Mouse (Mus musculus) intestine, embryonic 14.5 days (tissue): ENCODE measurements around the gene Ftsj1. TPM values are rescaled to one million over a fixed set of nuclear protein-coding genes. Genes with fewer than 3 reads are reported as not detected.

Experiments used
- ATAC-seq: fragments of 200-750 bp; cut with Nextera tagmentation; replicated peaks from 2 replicates; pipeline ENCODE4 v1.8.0; 2017; ENCODE audit warnings: low read depth, moderate number of reproducible peaks, moderate TSS enrichment, moderate library complexity; ENCODE audit not compliant: low FRiP score, low TSS enrichment
- DNase-seq: peaks from one replicate; pipeline ENCODE4 v3.0.0-alpha.2; 2018; ENCODE audit warnings: low spot score
- H3K27ac ChIP-seq: fragments of 300-500 bp; sonication (generic); 2 replicates; pipeline ENCODE4 v1.5.1; 2014; ENCODE audit warnings: low read depth, mild to moderate bottlenecking, control low read depth
- H3K27me3 ChIP-seq: fragments of 300-500 bp; sonication (generic); replicated peaks from 2 replicates; pipeline ENCODE4 v1.6.1; 2014; ENCODE audit warnings: low read length, control low read depth; ENCODE audit not compliant: control insufficient read depth, insufficient read depth
- H3K36me3 ChIP-seq: fragments of 300-500 bp; sonication (generic); 2 replicates; pipeline ENCODE4 v1.6.1; 2014; ENCODE audit warnings: low read length, control low read depth; ENCODE audit not compliant: control insufficient read depth, insufficient read depth
- H3K4me1 ChIP-seq: fragments of 300-500 bp; sonication (generic); replicated peaks from 2 replicates; pipeline ENCODE4 v1.6.1; 2014; ENCODE audit warnings: low read length, control low read depth, mixed read lengths; ENCODE audit not compliant: control insufficient read depth, insufficient read depth
- H3K4me2 ChIP-seq: fragments of 300-500 bp; sonication (generic); 2 replicates; pipeline ENCODE4 v1.6.1; 2014; ENCODE audit warnings: low read length
- H3K4me3 ChIP-seq: fragments of 300-500 bp; sonication (generic); 2 replicates; pipeline ENCODE4 v1.5.1; 2014; ENCODE audit warnings: low read depth, low read length, control low read depth, mixed read lengths
- H3K9ac ChIP-seq: fragments of 300-500 bp; sonication (generic); 2 replicates; pipeline ENCODE4 v1.6.1; 2014; ENCODE audit warnings: mild to moderate bottlenecking, low read length
- H3K9me3 ChIP-seq: fragments of 300-500 bp; sonication (generic); 2 replicates; pipeline ENCODE4 v1.6.1; 2016; ENCODE audit warnings: low read length, control low read depth; ENCODE audit not compliant: control insufficient read depth
- WGBS: fragments of 180-500 bp; shearing (Covaris S2); extraction: QIAGEN DNeasy Blood & Tissue Kit; methylation state at CpG from one replicate; pipeline ENCODE4 v1.1.7; 2014; 5-methylcytosine and 5-hydroxymethylcytosine counted together
- polyA plus RNA-seq: library from polyadenylated mRNA; unstranded; fragments of >200 nt; fragmentation: Nextera tagmentation; extraction: Ambion mirVana; gene quantifications from 2 replicates; pipeline ENCODE4 v1.2.1, GENCODE M21; 2014

The Ftsj1 gene
- polyA plus RNA-seq, 1 experiment from 2014 or later, result 39.5 TPM

DNA sequence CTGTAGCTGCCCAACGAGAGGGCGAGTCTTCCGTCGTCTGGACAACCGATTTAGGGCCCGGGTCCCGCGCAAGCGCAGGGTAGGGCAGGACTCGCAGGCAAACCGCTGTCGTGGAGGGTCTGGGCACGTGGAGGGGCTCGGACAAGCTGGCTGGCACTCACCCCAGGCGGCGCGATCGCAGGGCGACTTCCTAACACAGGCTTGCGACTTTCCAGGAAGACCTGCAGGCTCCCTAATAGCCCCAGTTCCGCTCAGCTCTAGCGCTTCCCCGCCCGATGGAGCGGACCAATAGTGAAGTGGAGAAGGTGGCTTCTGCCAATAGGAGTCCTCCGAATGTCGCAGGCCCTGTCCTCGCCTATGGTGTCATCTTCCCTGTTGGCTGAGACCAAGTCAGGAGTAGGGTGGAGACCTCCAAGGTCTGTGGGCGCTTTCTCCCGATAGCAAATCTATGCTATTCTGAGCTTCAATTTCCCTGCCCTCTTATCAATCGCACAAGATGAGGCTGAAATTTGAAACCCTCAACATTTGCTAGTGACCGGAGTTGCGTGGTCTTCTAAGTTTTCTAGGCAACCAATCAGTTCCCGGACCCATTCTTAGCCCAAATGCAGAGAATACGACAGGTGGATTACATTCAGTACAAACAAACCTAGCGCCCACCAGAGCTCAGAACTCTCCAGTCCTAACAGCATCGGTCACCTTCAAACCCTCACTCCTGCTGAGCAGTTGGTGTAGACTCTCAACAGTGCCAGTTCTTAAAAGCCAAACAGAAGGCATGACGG, 59.4 kb downstream of the Ftsj1 start:
- Histone ChIP-seq H3K27me3 (no peaks in the 10 kb centered on the region), H3K36me3 (no peaks in the 10 kb centered on the region), H3K27ac (peak overlapping the region; percentile 27; the same call in 1 of the 2 replicates), H3K4me3 (peak overlapping the region; percentile 57), H3K4me1 (no peaks in the 10 kb centered on the region), H3K9ac (peak overlapping the region; percentile 48), H3K4me2 (peak overlapping the region; percentile 58), H3K9me3 (no peaks in the 10 kb centered on the region)
- DNase-seq (peak; percentile 80), ATAC-seq (peak; percentile 97)
- WGBS, result 15% methylated on average over 37 of the region's 38 CpGs

DNA sequence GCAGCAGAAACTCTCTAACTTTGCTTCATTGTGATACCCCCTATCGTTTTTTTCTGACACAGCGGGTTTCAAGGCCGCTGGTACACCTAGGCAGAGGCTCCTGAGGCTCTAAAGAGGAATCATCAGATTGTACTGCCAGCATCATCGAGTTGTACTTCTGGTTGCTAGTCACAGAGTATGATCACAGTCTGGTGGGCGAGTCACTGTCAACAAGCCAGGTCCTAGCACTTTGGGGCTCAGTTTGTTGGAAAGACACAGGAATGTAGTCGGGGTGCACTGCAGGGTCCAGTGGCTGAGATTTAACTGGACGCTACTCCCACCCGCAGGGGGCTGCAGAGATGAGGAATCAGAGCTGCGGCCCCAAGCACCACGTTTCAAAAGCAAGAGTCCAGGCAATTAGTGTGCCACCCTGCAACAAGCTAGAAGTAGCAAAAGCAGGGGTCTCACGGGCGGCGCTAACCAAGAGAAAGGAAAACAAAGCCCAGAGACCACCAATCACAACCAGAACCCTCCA, 60.0 kb downstream of the Ftsj1 start:
- Histone ChIP-seq H3K9me3 (no peaks in the 10 kb centered on the region), H3K36me3 (no peaks in the 10 kb centered on the region), H3K27ac (peak overlapping the region; percentile 27; the same call in 1 of the 2 replicates), H3K4me2 (peak overlapping the region; percentile 58), H3K4me1 (no peaks in the 10 kb centered on the region), H3K4me3 (peak overlapping the region; percentile 57), H3K27me3 (no peaks in the 10 kb centered on the region), H3K9ac (peak overlapping the region; percentile 48)
- 5% methylated on average over 13 of the region's 13 CpGs for WGBS
- ATAC-seq, result 0 out of 2 replicates have a peak, but pooled peaks have one; percentile 30
- DNase-seq, result no peak

Other genes starting within 250 kb of the Ftsj1 start
- gene Glod5, start 233.9 kb downstream of the Ftsj1 start, polyA plus RNA-seq, result not detected in 2 replicates
- gene Suv39h1, start 177.6 kb downstream of the Ftsj1 start, polyA plus RNA-seq, result 59.7 and 61.8 TPM in 2 replicates
- 0.35 and 0.51 TPM in 2 replicates for gene Was, start 161.9 kb downstream of the Ftsj1 start, polyA plus RNA-seq
- gene Wdr13, start 119.5 kb downstream of the Ftsj1 start, polyA plus RNA-seq, result 23.3 and 27.0 TPM in 2 replicates
- 537 and 553 TPM in 2 replicates for gene Rbm3, start 106.5 kb downstream of the Ftsj1 start, polyA plus RNA-seq
- 13.2 and 14.3 TPM in 2 replicates for gene Tbc1d25, start 76.2 kb downstream of the Ftsj1 start, polyA plus RNA-seq
- gene Ebp, start 58.9 kb downstream of the Ftsj1 start, polyA plus RNA-seq, result 59.6 and 69.7 TPM in 2 replicates
- 8.9 and 9.2 TPM in 2 replicates for gene Porcn, start 45.9 kb downstream of the Ftsj1 start, polyA plus RNA-seq
- 0.94 and 9.7 TPM in 2 replicates for gene Slc38a5, start 18.7 kb upstream of the Ftsj1 start, polyA plus RNA-seq
- not detected in 2 replicates for gene Ssxb10, start 75.0 kb upstream of the Ftsj1 start, polyA plus RNA-seq
- not detected in 2 replicates for gene Ssxb9, start 114.6 kb upstream of the Ftsj1 start, polyA plus RNA-seq
- not detected in 2 replicates for gene Ssxb1, start 160.9 kb upstream of the Ftsj1 start, polyA plus RNA-seq
- not detected in 2 replicates for gene Ssxb2, start 209.3 kb upstream of the Ftsj1 start, polyA plus RNA-seq